Mouse (Mus musculus): Measurements from ENCODE around the gene Ifih1. TPM values are rescaled to one million over a fixed set of nuclear protein-coding genes. Genes with fewer than 3 reads are reported as not detected.

The Ifih1 gene
- polyA plus RNA-seq, 1 experiment from 2014 or later, result 2.5 TPM

- H3K27me3 ChIP-seq, result no peaks in the 10 kb centered on the region
- no peaks in the 10 kb centered on the region for H3K9me3 ChIP-seq
- H3K4me3 ChIP-seq, result no peak overlapping the region
- no peak overlapping the region for H3K27ac ChIP-seq
- WGBS, result 10% methylated on average over 5 of the region's 5 CpGs
- no peak overlapping the region for H3K4me2 ChIP-seq
- ATAC-seq (ENCODE audit: insufficient number of reproducible peaks, low FRiP score, low TSS enrichment, low read depth), result no peak
- no peak overlapping the region for H3K9ac ChIP-seq
- H3K36me3 ChIP-seq, result no peaks in the 10 kb centered on the region
- no peaks in the 10 kb centered on the region for H3K4me1 ChIP-seq
Measured at GRCm38 (mm10) chr2:62627728-62628127, 18.3 kb downstream of the Ifih1 start.

DNA sequence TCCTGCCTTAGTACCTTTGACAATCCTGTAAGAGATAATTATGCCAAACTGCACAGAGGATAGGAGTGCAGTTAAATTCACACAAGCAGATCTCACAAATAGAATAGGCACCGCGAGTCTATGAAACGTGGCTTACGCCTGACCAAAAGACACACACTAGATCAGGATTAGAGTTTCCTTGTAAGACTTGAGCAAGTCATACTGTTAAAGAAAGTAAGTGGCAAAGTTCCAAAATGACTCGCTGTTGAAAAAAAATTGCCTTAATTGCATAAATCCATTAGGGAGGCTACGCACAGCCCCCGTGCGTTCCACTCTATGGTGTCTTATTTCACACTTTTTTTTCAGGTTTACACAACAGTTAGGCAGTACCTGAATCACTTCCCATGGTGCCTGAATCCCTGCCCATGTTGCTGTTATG is 23.0 kb downstream of the Ifih1 start:
- no peak for ATAC-seq (ENCODE audit: insufficient number of reproducible peaks, low FRiP score, low TSS enrichment, low read depth)

GRCm38 (mm10) chr2:62619679-62620078 is 26.4 kb downstream of the Ifih1 start:
- Histone ChIP-seq H3K4me3 (no peak overlapping the region), H3K4me2 (no peak overlapping the region)

More for the DNA sequence above, 23.0 kb downstream of the Ifih1 start:
- Histone ChIP-seq H3K36me3 (no peaks in the 10 kb centered on the region), H3K4me1 (no peaks in the 10 kb centered on the region), H3K4me3 (no peak overlapping the region), H3K9ac (no peak overlapping the region), H3K4me2 (no peak overlapping the region), H3K27me3 (no peaks in the 10 kb centered on the region), H3K27ac (no peak overlapping the region), H3K9me3 (no peaks in the 10 kb centered on the region)
- WGBS, result 50% methylated on average over 8 of the region's 8 CpGs

DNA sequence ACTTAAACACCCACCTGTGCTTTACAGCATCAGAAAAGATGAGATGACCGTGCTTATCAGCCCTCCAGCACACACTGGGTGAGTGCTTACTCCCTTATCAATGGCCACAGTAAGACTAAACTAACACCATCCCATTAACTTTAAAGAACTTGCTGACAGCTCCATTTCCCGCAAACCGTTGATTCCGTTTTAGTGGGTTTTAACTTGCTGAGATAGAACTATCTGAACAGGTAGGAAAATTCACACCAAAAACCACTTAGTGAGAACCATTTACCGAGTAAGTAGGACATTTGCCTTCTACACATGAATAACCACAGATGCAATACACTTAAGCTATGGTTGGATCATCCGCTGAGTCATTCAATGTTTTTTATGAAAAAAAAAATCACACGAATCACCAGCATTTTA is 27.1 kb downstream of the Ifih1 start:
- Histone ChIP-seq H3K4me3 (no peak overlapping the region), H3K9me3 (no peaks in the 10 kb centered on the region), H3K4me2 (no peak overlapping the region), H3K36me3 (no peaks in the 10 kb centered on the region), H3K9ac (no peak overlapping the region), H3K27me3 (no peaks in the 10 kb centered on the region), H3K27ac (no peak overlapping the region), H3K4me1 (no peaks in the 10 kb centered on the region)
- 81% methylated on average over 7 of the region's 7 CpGs for WGBS
- ATAC-seq (ENCODE audit: insufficient number of reproducible peaks, low FRiP score, low TSS enrichment, low read depth), result no peak

More at GRCm38 (mm10) chr2:62619679-62620078, 26.4 kb downstream of the Ifih1 start:
- Histone ChIP-seq H3K9me3 (no peaks in the 10 kb centered on the region), H3K9ac (no peak overlapping the region), H3K4me1 (no peaks in the 10 kb centered on the region), H3K27ac (no peak overlapping the region), H3K27me3 (no peaks in the 10 kb centered on the region), H3K36me3 (no peaks in the 10 kb centered on the region)
- 64% methylated on average over 2 of the region's 2 CpGs for WGBS
- no peak for ATAC-seq (ENCODE audit: insufficient number of reproducible peaks, low FRiP score, low TSS enrichment, low read depth)

DNA sequence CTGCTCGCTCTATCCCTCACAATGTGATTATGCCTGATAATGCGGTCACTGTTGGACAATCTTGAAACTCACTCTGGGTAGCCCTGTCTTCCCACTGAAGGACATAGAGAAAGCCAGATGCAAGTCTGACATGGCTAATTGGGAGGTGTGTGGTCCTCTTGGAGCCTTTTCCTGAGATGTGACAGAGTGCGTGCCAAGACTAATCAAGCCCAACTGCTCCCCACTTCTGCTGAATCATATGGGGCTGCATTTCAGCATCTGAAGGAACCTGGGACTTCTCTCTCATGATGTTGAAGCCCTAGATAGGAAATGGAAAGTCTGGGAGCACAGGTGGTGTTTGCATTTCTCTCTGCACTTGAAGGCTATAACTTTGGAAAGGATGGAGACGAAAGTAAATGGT is 32.9 kb downstream of the Ifih1 start:
- Histone ChIP-seq H3K4me2 (no peak overlapping the region), H3K27ac (no peak overlapping the region), H3K4me1 (no peaks in the 10 kb centered on the region), H3K36me3 (no peaks in the 10 kb centered on the region), H3K27me3 (no peaks in the 10 kb centered on the region), H3K9me3 (no peaks in the 10 kb centered on the region), H3K4me3 (no peak overlapping the region), H3K9ac (no peak overlapping the region)
- no peak for ATAC-seq (ENCODE audit: insufficient number of reproducible peaks, low FRiP score, low TSS enrichment, low read depth)
- 90% methylated on average over 4 of the region's 4 CpGs for WGBS

GRCm38 (mm10) chr2:62606205-62606604 is 39.9 kb downstream of the Ifih1 start:
- Histone ChIP-seq H3K27me3 (no peaks in the 10 kb centered on the region), H3K4me1 (no peaks in the 10 kb centered on the region), H3K4me3 (no peak overlapping the region), H3K9me3 (no peaks in the 10 kb centered on the region), H3K9ac (no peak overlapping the region), H3K36me3 (no peaks in the 10 kb centered on the region), H3K4me2 (no peak overlapping the region), H3K27ac (no peak overlapping the region)
- 79% methylated on average over 16 of the region's 16 CpGs for WGBS
- no peak for ATAC-seq (ENCODE audit: insufficient number of reproducible peaks, low FRiP score, low TSS enrichment, low read depth)

- no peak for ATAC-seq (ENCODE audit: insufficient number of reproducible peaks, low FRiP score, low TSS enrichment, low read depth)
- Histone ChIP-seq H3K4me3 (no peak overlapping the region), H3K4me2 (no peak overlapping the region), H3K9me3 (no peaks in the 10 kb centered on the region), H3K36me3 (no peaks in the 10 kb centered on the region), H3K4me1 (no peaks in the 10 kb centered on the region), H3K9ac (no peak overlapping the region), H3K27me3 (no peaks in the 10 kb centered on the region), H3K27ac (no peak overlapping the region)
- 82% methylated on average over 5 of the region's 5 CpGs for WGBS
Measured at GRCm38 (mm10) chr2:62603530-62603929, 42.5 kb downstream of the Ifih1 start.

- no peaks in the 10 kb centered on the region for H3K36me3 ChIP-seq
- H3K4me1 ChIP-seq, result no peaks in the 10 kb centered on the region
- H3K27me3 ChIP-seq, result no peaks in the 10 kb centered on the region
- H3K4me2 ChIP-seq, result no peak overlapping the region
- no peak for ATAC-seq (ENCODE audit: insufficient number of reproducible peaks, low FRiP score, low TSS enrichment, low read depth)
- no peak overlapping the region for H3K9ac ChIP-seq
- H3K9me3 ChIP-seq, result no peaks in the 10 kb centered on the region
- H3K4me3 ChIP-seq, result no peak overlapping the region
- 77% methylated on average over 5 of the region's 5 CpGs for WGBS
- no peak overlapping the region for H3K27ac ChIP-seq
Measured at GRCm38 (mm10) chr2:62596586-62596985, 49.5 kb downstream of the Ifih1 start.

DNA sequence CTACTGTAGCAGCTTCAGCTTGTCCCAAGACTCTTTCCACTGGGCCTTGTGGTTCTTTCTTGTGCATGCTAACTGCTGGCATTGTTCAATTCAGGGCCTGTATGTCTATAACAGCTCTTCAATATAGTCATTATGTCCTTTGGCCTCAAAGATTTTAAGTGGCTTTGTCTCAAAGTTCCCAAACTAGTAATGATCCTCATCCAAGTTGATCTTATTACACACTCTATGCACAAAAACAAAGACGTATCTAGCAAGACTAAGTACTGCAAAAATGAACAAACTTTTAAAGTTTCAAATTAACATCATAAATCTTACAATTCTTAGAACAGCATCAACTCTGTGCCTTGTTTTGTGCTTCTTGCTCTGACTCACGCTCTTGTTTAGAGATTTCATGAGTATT is 51.6 kb downstream of the Ifih1 start:
- Histone ChIP-seq H3K27me3 (no peaks in the 10 kb centered on the region), H3K9me3 (no peaks in the 10 kb centered on the region), H3K36me3 (no peaks in the 10 kb centered on the region), H3K9ac (no peak overlapping the region), H3K4me2 (no peak overlapping the region), H3K4me1 (no peaks in the 10 kb centered on the region), H3K4me3 (no peak overlapping the region), H3K27ac (no peak overlapping the region)
- 70% methylated on average over 2 of the region's 2 CpGs for WGBS
- no peak for ATAC-seq (ENCODE audit: insufficient number of reproducible peaks, low FRiP score, low TSS enrichment, low read depth)

DNA sequence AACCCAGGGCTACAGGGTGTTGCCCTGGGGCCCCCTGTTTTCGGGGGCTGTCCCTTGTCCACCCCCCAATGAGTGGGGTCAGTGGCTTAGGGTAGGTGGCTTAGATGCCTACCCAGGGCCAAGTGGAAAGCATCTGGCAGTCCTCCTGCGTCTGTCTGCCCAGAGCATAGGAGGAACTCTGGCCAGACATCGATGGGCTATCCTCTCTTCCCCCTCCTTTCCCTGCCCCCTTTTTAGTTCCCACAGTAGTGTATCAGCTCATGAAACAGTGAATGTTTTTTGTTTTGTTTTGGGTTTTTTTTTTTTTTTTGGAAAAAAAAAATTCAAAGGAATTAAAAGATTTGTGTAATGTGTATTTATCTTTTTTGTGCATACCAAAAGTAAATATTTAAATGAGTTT is 54.5 kb downstream of the Ifih1 start:
- Histone ChIP-seq H3K4me1 (no peaks in the 10 kb centered on the region; the same call in 1 of the 2 replicates), H3K27me3 (no peaks in the 10 kb centered on the region), H3K4me2 (no peak overlapping the region), H3K27ac (no peak overlapping the region), H3K9ac (no peak overlapping the region), H3K36me3 (no peaks in the 10 kb centered on the region), H3K9me3 (no peaks in the 10 kb centered on the region), H3K4me3 (no peak overlapping the region)
- ATAC-seq (ENCODE audit: insufficient number of reproducible peaks, low FRiP score, low TSS enrichment, low read depth), result no peak
- 81% methylated on average over 3 of the region's 3 CpGs for WGBS

DNA sequence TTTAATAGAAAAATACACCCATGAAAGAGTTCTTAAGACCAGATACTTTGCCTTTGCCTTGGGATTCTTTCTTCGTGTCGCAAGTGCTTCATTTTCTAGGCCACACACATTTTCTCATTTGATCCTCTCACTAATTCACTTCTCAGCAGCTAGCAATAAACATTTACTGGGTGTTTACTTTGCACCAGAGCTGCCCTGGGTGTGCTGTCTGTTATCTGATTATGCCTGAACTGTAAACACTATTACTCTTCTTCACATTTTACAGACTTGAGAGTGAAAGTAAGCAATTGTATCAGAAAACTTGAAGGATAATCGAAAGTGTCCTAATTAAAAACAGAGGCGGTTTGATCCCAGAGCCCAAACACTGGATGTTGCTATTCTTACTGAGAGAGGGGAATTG is 56.7 kb downstream of the Ifih1 start:
- no peak overlapping the region for H3K9ac ChIP-seq
- H3K27me3 ChIP-seq, result no peaks in the 10 kb centered on the region
- no peaks in the 10 kb centered on the region; the same call in 1 of the 2 replicates for H3K4me1 ChIP-seq
- H3K9me3 ChIP-seq, result no peaks in the 10 kb centered on the region
- no peak for ATAC-seq (ENCODE audit: insufficient number of reproducible peaks, low FRiP score, low TSS enrichment, low read depth)
- H3K4me2 ChIP-seq, result no peak overlapping the region
- H3K4me3 ChIP-seq, result no peak overlapping the region
- WGBS, result 39% methylated on average over 4 of the region's 4 CpGs
- no peak overlapping the region for H3K27ac ChIP-seq
- H3K36me3 ChIP-seq, result no peaks in the 10 kb centered on the region

DNA sequence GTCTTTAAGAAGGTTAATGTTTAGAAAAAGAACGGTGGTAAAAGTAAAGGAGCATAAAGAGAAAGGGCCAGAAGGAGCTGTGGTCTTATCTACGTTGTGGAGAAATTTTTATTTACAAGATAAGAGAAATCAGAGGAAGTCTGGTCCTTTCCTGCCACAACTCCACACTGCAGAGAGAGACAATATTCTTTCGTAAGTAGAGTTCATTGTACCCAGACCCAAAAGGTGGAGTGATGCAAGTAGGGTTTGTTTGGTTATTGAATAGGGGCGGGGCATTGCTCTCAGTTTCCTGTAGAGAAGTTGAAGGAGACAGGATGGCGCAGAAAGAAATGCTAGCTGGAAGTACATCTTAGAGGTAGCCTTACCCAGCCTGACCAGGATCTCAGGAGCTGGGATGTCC is 60.3 kb downstream of the Ifih1 start:
- H3K4me3 ChIP-seq, result no peak overlapping the region
- H3K4me1 ChIP-seq, result no peaks in the 10 kb centered on the region; the same call in 1 of the 2 replicates
- no peak overlapping the region for H3K9ac ChIP-seq
- 85% methylated on average over 5 of the region's 5 CpGs for WGBS
- no peak for ATAC-seq (ENCODE audit: insufficient number of reproducible peaks, low FRiP score, low TSS enrichment, low read depth)
- H3K27me3 ChIP-seq, result no peaks in the 10 kb centered on the region
- no peaks in the 10 kb centered on the region for H3K9me3 ChIP-seq
- H3K27ac ChIP-seq, result no peak overlapping the region
- H3K36me3 ChIP-seq, result no peaks in the 10 kb centered on the region
- no peak overlapping the region for H3K4me2 ChIP-seq

DNA sequence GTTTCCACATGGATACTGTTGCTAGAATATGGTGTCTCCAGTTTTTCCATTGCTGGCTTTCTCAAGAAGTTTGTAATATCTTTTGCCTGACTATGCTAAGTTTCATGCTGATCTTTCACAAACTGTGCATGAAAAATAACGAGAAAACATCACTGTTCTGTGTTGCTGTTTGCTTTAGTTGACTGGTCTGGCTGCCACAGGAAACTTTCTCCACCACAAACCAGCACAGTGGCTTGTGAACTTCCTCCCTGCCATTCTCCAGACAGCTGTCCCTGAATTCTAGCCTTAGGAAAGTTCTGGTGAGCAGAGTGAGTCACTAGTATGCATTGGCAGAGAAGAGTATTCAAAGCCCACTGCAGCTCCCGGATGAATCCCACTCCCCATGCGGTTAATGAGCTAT is 71.1 kb downstream of the Ifih1 start:
- Histone ChIP-seq H3K4me2 (no peak overlapping the region), H3K4me1 (peaks cover 5% of the 10 kb centered on the region; the same call in 1 of the 2 replicates), H3K27ac (peak overlapping the region; percentile 88), H3K9me3 (no peaks in the 10 kb centered on the region), H3K27me3 (no peaks in the 10 kb centered on the region), H3K4me3 (no peak overlapping the region), H3K36me3 (no peaks in the 10 kb centered on the region), H3K9ac (no peak overlapping the region)
- WGBS, result 61% methylated on average over 3 of the region's 3 CpGs
- ATAC-seq (ENCODE audit: insufficient number of reproducible peaks, low FRiP score, low TSS enrichment, low read depth), result no peak
